Mouse (Mus musculus) heart, embryonic 16.5 days (tissue): ENCODE results near the gene Trp53bp1. TPM values are rescaled to one million over a fixed set of nuclear protein-coding genes. Genes with fewer than 3 reads are reported as not detected.

ENCODE experiments used
- ATAC-seq: fragments of 200-750 bp; cut with Nextera tagmentation; replicated peaks from 2 replicates; pipeline ENCODE4 v1.8.0; 2017; ENCODE audit warnings: moderate number of reproducible peaks; ENCODE audit not compliant: insufficient read depth, low FRiP score; ENCODE audit errors: extremely low read depth
- H3K27ac ChIP-seq: fragments of 300-500 bp; sonication (generic); 2 replicates; pipeline ENCODE4 v1.5.1; 2014; ENCODE audit warnings: mild to moderate bottlenecking, low read length, control low read depth, moderate library complexity
- H3K27me3 ChIP-seq: fragments of 300-500 bp; sonication (generic); 2 replicates; pipeline ENCODE4 v1.6.1; 2014; ENCODE audit warnings: low read length, mixed read lengths; ENCODE audit not compliant: control insufficient read depth, insufficient read depth
- H3K36me3 ChIP-seq: fragments of 300-500 bp; sonication (generic); 2 replicates; pipeline ENCODE4 v1.6.1; 2014; ENCODE audit not compliant: control insufficient read depth, insufficient read depth
- H3K4me1 ChIP-seq: fragments of 300-500 bp; sonication (generic); 2 replicates; pipeline ENCODE4 v1.6.1; 2014; ENCODE audit warnings: low read length, mixed read lengths; ENCODE audit not compliant: control insufficient read depth, insufficient read depth
- H3K4me2 ChIP-seq: fragments of 300-500 bp; sonication (generic); 2 replicates; pipeline ENCODE4 v1.6.1; 2014; ENCODE audit warnings: low read depth, mild to moderate bottlenecking, control low read depth, low read length
- H3K4me3 ChIP-seq: fragments of 300-500 bp; sonication (generic); 2 replicates; pipeline ENCODE4 v1.5.1; 2014; ENCODE audit warnings: mild to moderate bottlenecking, control low read depth, low read length
- H3K9ac ChIP-seq: fragments of 300-500 bp; sonication (generic); 2 replicates; pipeline ENCODE4 v1.6.1; 2014; ENCODE audit warnings: low read length, control low read depth
- H3K9me3 ChIP-seq: fragments of 300-500 bp; sonication (generic); replicated peaks from 2 replicates; pipeline ENCODE4 v1.6.1; 2016; ENCODE audit warnings: low read length; ENCODE audit not compliant: control insufficient read depth
- WGBS: fragments of 180-500 bp; shearing (Covaris S2); extraction: QIAGEN DNeasy Blood & Tissue Kit; methylation state at CpG from one replicate; pipeline ENCODE4 v1.1.7; 2014; 5-methylcytosine and 5-hydroxymethylcytosine counted together
- polyA plus RNA-seq: library from polyadenylated mRNA; unstranded; fragments of >200 nt; fragmentation: Nextera tagmentation; extraction: Ambion mirVana; gene quantifications from 2 replicates; pipeline ENCODE4 v1.2.1, GENCODE M21; 2015

Gene Trp53bp1
- 34.5 and 42.4 TPM in 2 replicates for polyA plus RNA-seq

- H3K4me3 ChIP-seq: peak within 1 kb of the TSS; percentile 73
- no peaks in the 10 kb centered on the region for H3K9me3 ChIP-seq
- WGBS: under 1% methylated on average over 37 of the region's 37 CpGs
- peak; percentile 100 for ATAC-seq
- peaks cover 12% of the 10 kb centered on the region for H3K36me3 ChIP-seq
- peaks cover 15% of the 10 kb centered on the region for H3K4me1 ChIP-seq
- peak within 1 kb of the TSS; percentile 78 for H3K4me2 ChIP-seq
- H3K9ac ChIP-seq: peak within 1 kb of the TSS; percentile 88
- no peaks in the 10 kb centered on the region for H3K27me3 ChIP-seq
- H3K27ac ChIP-seq: peak within 1 kb of the TSS; percentile 74
Observed at GRCm38 (mm10) chr2:121271236-121271927, at the start of gene Trp53bp1. TSS of gene Trp53bp1 (minus strand) at chr2:121271407.

- H3K4me3 ChIP-seq: no peak overlapping the region
- H3K27ac ChIP-seq: no peak overlapping the region
- no peaks in the 10 kb centered on the region for H3K9me3 ChIP-seq
- no peak overlapping the region for H3K4me2 ChIP-seq
- 55% methylated on average over 8 of the region's 8 CpGs for WGBS
- ATAC-seq: no peak
- no peak overlapping the region for H3K9ac ChIP-seq
- no peaks in the 10 kb centered on the region for H3K4me1 ChIP-seq
- H3K36me3 ChIP-seq: peaks cover 1% of the 10 kb centered on the region
- H3K27me3 ChIP-seq: no peaks in the 10 kb centered on the region
Observed at GRCm38 (mm10) chr2:121316278-121316677, 45.1 kb upstream of the Trp53bp1 start.

GRCm38 (mm10) chr2:121308997-121309416, 37.8 kb upstream of the Trp53bp1 start:
- Histone ChIP-seq H3K36me3 (no peaks in the 10 kb centered on the region), H3K4me1 (peaks cover 3% of the 10 kb centered on the region; the same call in 1 of the 2 replicates), H3K4me3 (peak overlapping the region; percentile 15; the same call in 1 of the 2 replicates), H3K27me3 (no peaks in the 10 kb centered on the region), H3K27ac (0 out of 2 replicates have a peak overlapping the region, but pooled peaks have one; percentile 8), H3K9me3 (no peaks in the 10 kb centered on the region), H3K9ac (no peak overlapping the region), H3K4me2 (peak overlapping the region; percentile 42)
- 31% methylated on average over 5 of the region's 5 CpGs for WGBS
- 0 out of 2 replicates have a peak, but pooled peaks have one; percentile 20 for ATAC-seq

DNA sequence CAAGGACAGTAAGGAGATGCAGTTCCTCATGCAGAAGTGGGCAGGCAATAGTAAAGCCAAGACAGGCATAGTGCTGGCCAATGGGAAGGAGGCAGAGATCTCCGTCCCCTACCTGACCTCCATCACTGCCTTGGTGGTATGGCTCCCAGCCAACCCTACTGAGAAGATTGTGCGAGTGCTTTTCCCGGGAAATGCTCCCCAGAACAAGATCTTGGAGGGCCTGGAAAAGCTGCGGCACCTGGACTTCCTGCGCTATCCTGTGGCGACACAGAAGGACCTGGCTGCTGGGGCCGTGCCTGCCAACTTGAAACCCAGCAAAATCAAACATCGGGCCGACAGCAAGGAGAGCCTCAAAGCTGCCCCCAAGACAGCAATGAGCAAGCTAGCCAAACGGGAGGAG, 28.8 kb upstream of the Trp53bp1 start:
- Histone ChIP-seq H3K27ac (no peak overlapping the region), H3K27me3 (peaks cover 8% of the 10 kb centered on the region), H3K4me2 (no peak overlapping the region), H3K9me3 (no peaks in the 10 kb centered on the region), H3K9ac (no peak overlapping the region), H3K4me3 (no peak overlapping the region), H3K4me1 (peaks cover 26% of the 10 kb centered on the region), H3K36me3 (peaks cover 7% of the 10 kb centered on the region; the same call in 1 of the 2 replicates)
- 73% methylated on average over 10 of the region's 10 CpGs for WGBS
- no peak for ATAC-seq

- Histone ChIP-seq H3K27me3 (peaks cover 8% of the 10 kb centered on the region), H3K9ac (no peak overlapping the region), H3K9me3 (no peaks in the 10 kb centered on the region), H3K4me1 (peaks cover 31% of the 10 kb centered on the region), H3K27ac (no peak overlapping the region), H3K4me3 (no peak overlapping the region), H3K36me3 (peaks cover 7% of the 10 kb centered on the region; the same call in 1 of the 2 replicates), H3K4me2 (no peak overlapping the region)
- no peak for ATAC-seq
- 76% methylated on average over 17 of the region's 17 CpGs for WGBS
Observed at GRCm38 (mm10) chr2:121299471-121299870, 28.3 kb upstream of the Trp53bp1 start.

GRCm38 (mm10) chr2:121298131-121298530, 26.9 kb upstream of the Trp53bp1 start:
- no peak overlapping the region for H3K9ac ChIP-seq
- no peak overlapping the region for H3K4me3 ChIP-seq
- H3K4me1 ChIP-seq: peaks cover 40% of the 10 kb centered on the region

GRCm38 (mm10) chr2:121297701-121298100, 26.5 kb upstream of the Trp53bp1 start:
- Histone ChIP-seq H3K9ac (no peak overlapping the region), H3K27ac (no peak overlapping the region), H3K9me3 (no peaks in the 10 kb centered on the region), H3K4me3 (no peak overlapping the region), H3K4me1 (peaks cover 40% of the 10 kb centered on the region), H3K4me2 (no peak overlapping the region), H3K27me3 (peaks cover 8% of the 10 kb centered on the region), H3K36me3 (0 out of 2 replicates have a peak, but pooled peaks cover 3% of the 10 kb centered on the region)
- ATAC-seq: no peak
- WGBS: 10% methylated on average over 9 of the region's 9 CpGs

More at GRCm38 (mm10) chr2:121298131-121298530, 26.9 kb upstream of the Trp53bp1 start:
- H3K27me3 ChIP-seq: peaks cover 8% of the 10 kb centered on the region
- H3K4me2 ChIP-seq: no peak overlapping the region
- H3K36me3 ChIP-seq: peaks cover 5% of the 10 kb centered on the region; the same call in 1 of the 2 replicates
- H3K9me3 ChIP-seq: no peaks in the 10 kb centered on the region
- H3K27ac ChIP-seq: no peak overlapping the region
- WGBS: 10% methylated on average over 8 of the region's 8 CpGs
- no peak for ATAC-seq

DNA sequence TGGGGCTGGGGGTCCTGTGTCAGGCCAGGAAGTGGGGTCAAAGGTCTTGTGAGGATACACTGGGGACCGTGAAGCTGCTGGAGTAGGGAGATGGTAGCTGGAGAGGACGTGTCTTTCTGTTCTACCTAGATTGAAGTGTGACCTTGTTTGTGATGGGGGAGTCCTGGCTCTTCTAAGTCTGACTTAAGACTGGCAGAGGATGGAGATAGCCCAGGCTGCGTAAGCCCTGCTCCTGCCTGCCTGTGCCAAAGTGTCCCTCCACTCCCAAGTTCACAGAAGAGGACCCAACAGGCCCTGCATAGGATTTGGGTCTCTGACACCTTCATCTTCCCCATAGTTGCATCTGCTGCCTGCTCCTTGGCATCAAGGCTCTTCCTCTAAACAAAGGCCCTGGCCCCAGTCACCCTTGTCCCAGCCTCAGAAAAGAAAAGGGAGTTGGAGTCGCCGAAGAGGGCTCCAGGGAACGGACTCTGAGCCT, 25.6 kb upstream of the Trp53bp1 start:
- WGBS: 28% methylated on average over 6 of the region's 6 CpGs
- Histone ChIP-seq H3K4me1 (peaks cover 40% of the 10 kb centered on the region), H3K27ac (no peak overlapping the region), H3K27me3 (peaks cover 10% of the 10 kb centered on the region), H3K4me2 (peak overlapping the region; percentile 74), H3K36me3 (0 out of 2 replicates have a peak, but pooled peaks cover 3% of the 10 kb centered on the region), H3K9me3 (no peaks in the 10 kb centered on the region), H3K9ac (no peak overlapping the region; the same call in 1 of the 2 replicates), H3K4me3 (peak overlapping the region; percentile 64; the same call in 1 of the 2 replicates)
- ATAC-seq: no peak
